Mouse (Mus musculus): ENCODE measurements around the gene Gnai2.

DNA sequence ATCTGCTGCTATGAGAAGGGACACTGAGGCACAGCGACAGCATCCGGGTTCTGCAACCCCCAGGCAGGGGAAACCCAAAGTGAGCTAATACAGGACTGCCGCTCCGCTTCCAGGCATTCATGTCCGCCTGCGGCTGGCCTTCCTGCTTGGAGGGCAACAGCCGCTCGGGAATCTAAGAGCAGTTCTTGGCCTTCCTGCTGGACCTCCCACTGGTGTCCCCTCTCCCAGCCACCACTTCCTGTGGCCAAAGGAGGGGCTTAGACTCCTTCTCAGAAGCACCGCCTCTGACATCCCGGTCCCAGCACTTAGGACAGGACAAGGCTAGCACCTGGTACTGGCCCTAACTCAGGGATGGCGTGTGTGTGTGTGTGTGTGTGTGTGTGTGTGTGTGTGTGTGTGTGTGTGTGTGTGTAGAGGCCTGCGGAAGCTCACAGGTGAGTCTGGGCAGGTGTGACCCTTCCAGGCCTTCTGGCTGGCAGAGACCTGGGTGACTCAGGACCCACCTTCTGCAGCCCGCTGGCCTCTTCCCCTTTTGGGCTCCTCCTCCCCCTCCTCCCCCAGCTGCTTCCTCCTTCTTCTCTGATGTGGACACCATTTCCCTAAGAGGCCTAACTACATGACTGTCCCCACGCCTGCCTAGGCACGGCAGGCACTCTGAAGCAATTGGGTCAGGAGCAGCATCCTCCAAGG, 6.3 kb downstream of the Gnai2 start:
- TF ChIP-seq CTCF (IDR thresholded peaks at IDR 0.05; ENCODE audit: low read depth) (no peak), EP300 (IDR thresholded peaks at IDR 0.05; ENCODE audit: low read depth) (no peak)
